Mouse (Mus musculus) liver, adult 2 months (tissue): Measurements from ENCODE around the gene Tshz3.

Experiments used
- CTCF ChIP-seq: fragments of 200-500 bp; IDR thresholded peaks from 2 replicates; pipeline ENCODE4 v1.5.1; 2011; ENCODE audit warnings: low read depth, low read length, control low read depth
- POLR2A ChIP-seq: fragments of 200-500 bp; IDR thresholded peaks from 2 replicates; pipeline ENCODE4 v1.6.1; 2011; ENCODE audit warnings: low read length, control low read depth; ENCODE audit not compliant: insufficient read depth; ENCODE audit errors: extremely low read depth

- TF ChIP-seq CTCF (no peak), POLR2A (no peak)
These were observed 12.1 kb downstream of the Tshz3 start for GRCm38 (mm10) chr7:36709974-36710373.
